Mouse (Mus musculus) brain, adult 2 months (tissue): ENCODE results near the gene Flot2.
A peak's percentile ranks its signal among the peaks of the same experiment; 100 is the strongest.
"Not testable (repeated sequence)": the region's sequence is repeated elsewhere in the genome, so short reads cannot be mapped to it uniquely, and the experiment has no call there.

Experiments used
- DNase-seq: peaks from one replicate; pipeline ENCODE4 v3.0.0; 2011; ENCODE audit warnings: low read depth, low spot score

Flot2 gene

GRCm38 (mm10) chr11:78037831-78038752 is at the start of gene Flot2:
Flot2 (plus strand) TSS chr11:78037931.
- DNase-seq, result peak; percentile 65

- peak; percentile 90 for DNase-seq
Measured at GRCm38 (mm10) chr11:77989071-77989690, 48.5 kb upstream of the Flot2 start.

GRCm38 (mm10) chr11:77995556-77995955 is 42.2 kb upstream of the Flot2 start:
- DNase-seq, result no peak

- no peak for DNase-seq
Measured at GRCm38 (mm10) chr11:78006446-78006845, 31.3 kb upstream of the Flot2 start.

- peak; percentile 87 for DNase-seq
Measured at GRCm38 (mm10) chr11:78019676-78020075, 18.1 kb upstream of the Flot2 start.

- peak; percentile 20 for DNase-seq
Measured at GRCm38 (mm10) chr11:78023607-78024006, 14.1 kb upstream of the Flot2 start.

DNA sequence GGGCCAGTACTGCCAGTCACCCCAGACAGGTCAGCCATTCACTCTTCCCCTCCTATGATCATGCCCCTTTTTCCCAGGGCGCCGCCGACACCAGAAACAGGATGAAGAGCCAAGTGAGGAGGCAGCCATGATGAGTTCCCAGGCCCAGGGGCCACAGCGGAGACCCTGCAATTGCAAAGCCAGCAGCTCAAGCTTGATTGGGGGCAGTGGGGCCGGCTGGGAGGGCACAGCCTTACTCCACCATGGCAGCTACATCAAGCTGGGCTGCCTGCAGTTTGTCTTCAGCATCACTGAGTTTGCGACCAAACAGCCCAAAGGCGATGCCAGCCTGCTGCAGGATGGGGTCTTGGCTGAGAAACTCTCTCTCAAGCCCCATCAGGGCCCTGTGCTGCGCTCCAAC is 8.5 kb upstream of the Flot2 start:
- DNase-seq, result no peak

DNA sequence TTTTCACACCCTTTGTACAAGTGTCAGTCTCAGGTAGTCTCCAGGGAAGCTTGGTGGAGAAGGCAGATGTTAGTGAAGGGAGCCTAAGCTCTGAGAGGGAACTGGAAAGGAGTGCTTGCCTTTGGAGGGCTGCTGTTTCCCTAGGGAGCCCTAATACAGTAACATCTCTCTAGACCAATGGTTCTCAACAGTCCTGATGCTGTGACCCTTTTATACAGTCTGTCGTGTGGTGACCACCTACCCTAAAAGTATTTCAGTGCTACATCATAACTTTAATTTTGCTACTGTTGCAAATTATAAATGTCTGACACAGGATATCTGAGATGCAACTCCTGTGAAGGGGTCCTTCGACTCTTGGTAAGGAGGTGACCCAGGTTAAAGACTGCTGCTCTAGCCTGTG is 7.1 kb upstream of the Flot2 start:
- DNase-seq, result no peak

- no peak for DNase-seq
Measured at GRCm38 (mm10) chr11:78031389-78031788, 6.3 kb upstream of the Flot2 start.

DNA sequence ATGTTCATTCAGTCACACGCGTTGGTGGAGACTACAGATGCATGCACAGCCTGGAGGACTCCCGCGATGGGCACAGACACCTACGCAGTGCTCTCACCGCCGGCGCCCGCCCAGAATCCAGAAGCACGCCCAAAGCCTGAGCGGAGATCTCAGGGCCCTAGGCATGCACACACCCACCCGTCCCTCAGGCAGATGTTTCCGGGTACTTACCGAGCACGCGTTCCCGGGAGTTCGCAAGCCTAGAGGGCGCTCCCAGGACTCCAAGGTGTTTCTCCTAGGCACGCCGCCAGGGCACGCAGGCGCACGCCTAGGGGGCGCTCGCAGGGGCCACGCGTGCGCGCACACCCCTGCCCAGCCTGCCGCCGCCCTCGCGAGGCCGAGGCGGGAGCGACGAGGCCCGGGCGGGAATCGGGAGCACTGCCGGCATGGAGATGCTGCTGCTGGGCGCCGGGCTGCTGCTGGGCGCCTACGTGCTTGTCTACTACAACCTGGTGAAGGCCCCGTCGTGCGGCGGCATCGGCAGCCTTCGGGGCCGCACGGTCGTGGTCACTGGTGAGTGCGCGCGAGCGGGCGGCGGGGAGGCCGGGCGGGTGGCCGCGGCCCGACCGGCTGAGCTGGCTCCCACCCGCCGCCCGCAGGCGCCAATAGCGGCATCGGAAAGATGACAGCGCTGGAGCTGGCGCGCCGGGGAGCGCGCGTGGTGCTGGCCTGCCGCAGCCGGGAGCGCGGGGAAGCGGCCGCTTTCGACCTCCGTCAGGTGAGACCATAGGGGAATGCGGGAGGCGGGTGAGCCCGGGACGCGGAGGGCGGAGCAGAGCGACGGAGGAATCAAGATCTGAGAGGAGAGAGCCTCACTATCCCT is 5.6 kb upstream of the Flot2 start, which contains the start of gene Dhrs13:
Gene Dhrs13 (plus strand): TSS at position 334 of the 862 bp plus-strand sequence.
- peak; percentile 96 for DNase-seq

- peak; percentile 32 for DNase-seq
Measured at GRCm38 (mm10) chr11:78032809-78033195, 4.9 kb upstream of the Flot2 start.

- no peak for DNase-seq
Measured at GRCm38 (mm10) chr11:78033931-78034617, 3.7 kb upstream of the Flot2 start.

- DNase-seq, result no peak
Measured at GRCm38 (mm10) chr11:78036791-78037190, 940 bp upstream of the Flot2 start.

DNA sequence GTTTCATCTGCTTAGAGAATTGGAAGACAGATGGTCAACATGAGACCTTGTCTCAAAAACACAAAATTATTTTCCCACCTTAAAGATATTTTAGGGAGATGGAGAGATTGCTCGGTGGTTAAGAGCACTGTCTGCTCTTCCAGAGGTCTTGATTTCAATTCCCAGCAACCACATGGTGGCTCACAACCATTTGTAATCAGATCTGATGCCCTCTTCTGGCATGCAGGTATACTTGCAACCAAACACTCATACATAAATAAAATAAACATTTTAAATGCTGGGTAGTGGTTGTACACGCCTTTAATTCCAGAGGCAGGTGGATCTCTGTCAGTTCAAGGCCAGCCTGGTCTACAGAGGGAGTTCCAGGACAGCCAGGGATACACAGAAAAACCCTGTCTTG is 3.1 kb downstream of the Flot2 start:
- peak; percentile 18 for DNase-seq

- not testable (repeated sequence) for DNase-seq
Measured at GRCm38 (mm10) chr11:78042290-78042870, 4.6 kb downstream of the Flot2 start.

DNA sequence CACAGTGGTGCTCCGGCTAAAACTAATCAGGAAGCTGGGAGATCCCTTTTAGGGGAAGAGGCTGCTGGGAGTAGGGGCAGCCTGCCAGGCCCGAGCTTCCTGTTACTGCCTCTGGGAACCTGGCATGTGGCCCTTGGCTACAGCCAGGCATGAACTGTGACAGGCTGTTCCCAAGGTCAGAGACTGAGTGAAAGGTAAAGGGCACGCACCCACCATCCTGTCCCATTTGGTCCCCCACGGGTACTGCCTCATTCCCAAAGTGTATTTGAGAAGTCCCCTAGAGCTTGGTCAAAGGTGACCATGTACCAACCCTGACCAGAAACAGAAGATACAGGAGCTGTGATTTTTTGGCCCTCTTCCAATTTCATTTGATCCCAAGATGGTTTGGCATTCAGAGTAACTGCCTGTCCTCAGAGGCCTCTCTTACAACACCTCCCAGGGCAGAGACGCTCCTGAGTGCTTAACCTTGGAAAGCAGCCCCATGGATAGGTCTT is 7.1 kb downstream of the Flot2 start:
- DNase-seq, result peak; percentile 94

GRCm38 (mm10) chr11:78048637-78049036 is 10.9 kb downstream of the Flot2 start:
- not testable (repeated sequence) for DNase-seq

- DNase-seq, result no peak
Measured at GRCm38 (mm10) chr11:78053078-78053477, 15.3 kb downstream of the Flot2 start.

DNA sequence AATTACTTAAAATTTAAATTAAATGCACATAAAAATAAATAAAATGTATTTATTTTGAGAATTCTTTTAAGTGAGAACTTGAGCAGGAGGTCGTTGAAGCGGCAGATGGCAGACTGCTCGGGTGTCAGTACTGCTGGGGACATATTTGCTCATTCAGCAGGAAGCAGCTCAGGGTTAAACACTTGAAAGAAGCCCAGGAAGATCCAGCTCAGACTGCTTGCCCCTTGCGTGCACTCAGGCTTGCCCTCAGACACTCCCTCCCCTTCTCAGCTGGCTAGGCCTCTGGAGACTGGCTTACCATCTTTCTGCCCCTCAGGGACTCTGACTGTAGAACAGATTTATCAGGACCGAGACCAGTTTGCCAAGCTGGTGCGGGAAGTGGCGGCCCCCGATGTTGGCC is 19.2 kb downstream of the Flot2 start:
- no peak for DNase-seq
